Mouse (Mus musculus) retina, adult 2 months (tissue): ENCODE measurements around the gene Kcnmb1.

Experiments
- DNase-seq: peaks from one replicate; pipeline ENCODE4 v3.0.0-alpha.2; 2012; ENCODE audit warnings: low read depth, low spot score

The Kcnmb1 gene

GRCm38 (mm10) chr11:34000416-34000815 is 37.6 kb downstream of the Kcnmb1 start:
- DNase-seq, result no peak

DNA sequence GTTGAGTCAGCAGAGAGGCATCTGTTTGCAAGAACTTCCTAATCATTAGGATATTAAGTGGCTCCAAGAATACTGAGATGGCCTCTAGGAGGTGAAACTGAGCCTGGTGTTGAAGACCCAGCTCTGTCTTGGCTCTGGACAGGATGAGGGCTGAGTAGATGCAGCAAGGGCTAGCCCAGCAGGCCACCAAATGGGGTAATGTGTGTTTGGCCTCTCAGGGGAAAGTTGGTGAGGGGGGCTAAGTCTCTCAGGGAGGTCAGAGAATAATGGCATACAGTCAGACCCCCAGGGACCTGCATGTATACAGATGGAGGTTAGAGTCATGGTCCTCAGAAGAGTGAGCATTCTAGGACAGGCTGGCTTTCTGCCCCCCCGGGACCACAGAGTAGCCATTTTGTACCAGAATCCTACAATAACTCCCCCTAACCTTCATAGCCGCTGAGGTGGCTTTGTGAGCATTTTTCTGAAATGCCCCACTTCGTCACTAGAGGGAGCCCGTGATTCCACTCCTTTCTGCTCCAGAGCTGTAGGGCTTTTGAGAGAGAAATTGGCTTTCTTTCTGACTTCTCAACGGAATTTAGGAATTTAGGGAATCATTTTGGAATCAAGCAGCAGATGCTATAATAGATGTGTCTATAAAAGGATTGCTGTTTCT is 39.3 kb downstream of the Kcnmb1 start:
- DNase-seq, result no peak

- DNase-seq, result no peak
Observed at GRCm38 (mm10) chr11:34002593-34002965, 39.8 kb downstream of the Kcnmb1 start.

GRCm38 (mm10) chr11:34007616-34008015 is 44.8 kb downstream of the Kcnmb1 start:
- DNase-seq, result no peak

DNA sequence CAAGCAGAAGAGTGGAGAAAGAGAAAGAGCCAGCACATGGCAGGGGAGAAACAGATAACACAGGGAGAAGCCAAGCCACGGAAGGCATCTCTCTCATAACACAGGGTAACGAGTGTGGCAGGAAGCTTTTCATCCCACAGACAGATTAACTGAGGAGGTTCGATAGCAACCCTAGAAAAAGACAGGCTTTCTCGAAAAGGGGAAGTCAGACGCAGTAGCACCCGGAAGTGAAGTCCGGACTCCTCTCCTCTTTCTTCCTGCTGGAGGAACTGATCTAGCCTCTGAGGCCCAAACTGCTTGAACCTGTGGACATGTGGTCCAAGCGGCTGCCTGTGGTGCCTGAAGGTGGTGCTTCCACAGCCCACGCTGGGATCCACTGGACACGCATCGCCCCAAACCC is 45.4 kb downstream of the Kcnmb1 start:
- no peak for DNase-seq

DNA sequence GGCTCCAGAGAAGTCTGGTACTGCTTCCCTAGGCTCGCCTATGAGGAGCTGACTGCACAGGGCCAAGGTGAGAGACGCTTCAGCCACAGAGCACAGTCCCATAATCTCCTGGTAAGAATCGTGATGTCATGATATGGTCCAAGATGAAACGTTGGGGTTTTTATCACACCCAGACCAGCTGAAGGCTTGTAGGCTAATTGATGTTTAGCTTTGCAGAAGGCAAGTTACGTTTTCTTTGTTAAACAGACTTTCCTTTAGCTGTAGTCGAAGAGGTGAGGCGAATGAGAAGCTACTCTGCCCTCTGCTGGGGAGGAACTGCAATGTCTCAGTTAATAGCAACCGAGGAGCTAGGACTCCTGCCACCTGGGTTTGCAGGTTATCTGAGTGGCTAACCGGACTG is 45.9 kb downstream of the Kcnmb1 start:
- no peak for DNase-seq

DNA sequence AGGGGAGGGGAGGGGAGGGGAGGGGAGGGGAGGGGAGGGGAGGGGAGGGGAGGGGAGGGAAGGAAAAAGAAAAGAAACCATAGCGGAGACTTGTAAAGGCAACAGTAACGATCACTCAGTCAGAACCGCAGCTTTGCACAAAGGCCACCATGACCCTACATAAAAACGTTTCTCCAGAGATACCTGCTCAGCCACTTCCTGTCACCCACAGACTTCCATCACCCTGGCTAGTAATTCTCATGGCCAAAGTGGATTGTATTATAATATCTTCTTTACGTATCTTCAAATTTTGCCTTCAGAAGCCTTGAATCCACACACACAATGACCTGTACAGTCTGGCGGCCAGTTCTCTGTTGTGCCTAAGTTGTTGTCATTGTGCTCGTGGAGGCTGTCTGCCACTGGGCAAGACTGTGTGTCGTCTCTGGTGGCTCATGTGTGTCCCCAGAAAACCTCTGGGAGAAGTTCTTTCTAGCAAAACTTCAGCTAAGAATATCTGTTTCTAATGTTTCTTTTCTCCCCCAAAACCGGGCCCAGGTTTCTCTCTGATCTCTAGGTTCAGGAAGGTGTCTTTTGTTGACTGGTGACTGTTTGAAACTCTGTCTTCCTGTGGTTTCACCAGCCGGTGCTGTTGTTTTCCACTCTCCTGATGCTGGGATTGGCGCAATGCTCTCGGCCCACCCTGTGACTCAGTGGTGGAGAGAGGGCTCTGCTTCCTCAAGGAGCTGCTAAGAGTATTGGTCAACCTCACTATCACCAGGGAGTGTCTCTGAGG is 46.7 kb downstream of the Kcnmb1 start:
- DNase-seq, result no peak

GRCm38 (mm10) chr11:34010133-34010858 is 47.5 kb downstream of the Kcnmb1 start:
- DNase-seq, result no peak

- no peak for DNase-seq
Observed at GRCm38 (mm10) chr11:34010859-34011172, 48.0 kb downstream of the Kcnmb1 start.

- no peak for DNase-seq
Observed at GRCm38 (mm10) chr11:34012007-34012652, 49.3 kb downstream of the Kcnmb1 start.
